Mouse (Mus musculus): ENCODE measurements around the gene Nmur1.

- TF ChIP-seq CTCF (IDR thresholded peaks at IDR 0.05; ENCODE audit: low read depth) (no peak), EP300 (IDR thresholded peaks at IDR 0.05; ENCODE audit: low read depth) (no peak)
These were observed 34.6 kb downstream of the Nmur1 start for GRCm38 (mm10) chr1:86391425-86391824.
